Mouse (Mus musculus) liver, postnatal 0 days (tissue): Measurements from ENCODE around the gene Noxred1. TPM values are rescaled to one million over a fixed set of nuclear protein-coding genes. Genes with fewer than 3 reads are reported as not detected.

ENCODE experiments used
- ATAC-seq: fragments of 200-750 bp; cut with Nextera tagmentation; 2 replicates; pipeline ENCODE4 v1.8.0; 2017; ENCODE audit warnings: mild to moderate bottlenecking, moderate library complexity
- DNase-seq: peaks from one replicate; pipeline ENCODE4 v3.0.0-alpha.2; 2016
- H3K27ac ChIP-seq: fragments of 300-500 bp; sonication (generic); 2 replicates; pipeline ENCODE4 v1.5.1; 2014; ENCODE audit warnings: antibody characterized with exemption, moderate library complexity, mild to moderate bottlenecking, low read depth
- H3K27me3 ChIP-seq: fragments of 300-500 bp; sonication (generic); 2 replicates; pipeline ENCODE4 v1.6.1; 2014; ENCODE audit warnings: low read length, control low read depth, mixed read lengths; ENCODE audit not compliant: insufficient read depth
- H3K36me3 ChIP-seq: fragments of 300-500 bp; sonication (generic); replicated peaks from 2 replicates; pipeline ENCODE4 v1.6.1; 2014; ENCODE audit warnings: mild to moderate bottlenecking, control low read depth, low read length, moderate library complexity, mixed read lengths; ENCODE audit not compliant: insufficient read depth
- H3K4me1 ChIP-seq: fragments of 300-500 bp; sonication (generic); 2 replicates; pipeline ENCODE4 v1.6.1; 2014; ENCODE audit warnings: antibody characterized with exemption, mild to moderate bottlenecking, control low read depth; ENCODE audit not compliant: insufficient read depth
- H3K4me2 ChIP-seq: fragments of 300-500 bp; sonication (generic); 2 replicates; pipeline ENCODE4 v1.6.1; 2014; ENCODE audit warnings: low read depth, mild to moderate bottlenecking, low read length, moderate library complexity, mixed read lengths
- H3K4me3 ChIP-seq: fragments of 300-500 bp; sonication (generic); 2 replicates; pipeline ENCODE4 v1.5.1; 2014; ENCODE audit warnings: low read depth, low read length
- H3K9ac ChIP-seq: fragments of 300-500 bp; sonication (generic); replicated peaks from 2 replicates; pipeline ENCODE4 v1.6.1; 2014; ENCODE audit warnings: mild to moderate bottlenecking, moderate library complexity
- H3K9me3 ChIP-seq: fragments of 300-500 bp; sonication (generic); 2 replicates; pipeline ENCODE4 v1.6.1; 2016; ENCODE audit warnings: mild to moderate bottlenecking, control low read depth, low read length, mixed read lengths
- CTCF ChIP-seq: sonication (generic); IDR thresholded peaks from 2 replicates; pipeline ENCODE4 v1.5.1; 2016; ENCODE audit warnings: antibody characterized with exemption, low read depth
- EP300 ChIP-seq: IDR thresholded peaks from 2 replicates; pipeline ENCODE4 v1.6.1; 2016; ENCODE audit warnings: antibody characterized with exemption, low read depth, mild to moderate bottlenecking
- WGBS: fragments of 180-500 bp; shearing (Covaris S2); extraction: QIAGEN DNeasy Blood & Tissue Kit; methylation state at CpG from one replicate; pipeline ENCODE4 v1.1.7; 2014; ENCODE audit not compliant: insufficient replicate concordance; 5-methylcytosine and 5-hydroxymethylcytosine counted together
- polyA plus RNA-seq: library from polyadenylated mRNA; unstranded; fragments of >200 nt; fragmentation: Nextera tagmentation; extraction: Ambion mirVana; gene quantifications from 2 replicates; pipeline ENCODE4 v1.2.1, GENCODE M21; 2015

Noxred1 gene
- polyA plus RNA-seq, 1 experiment from 2014 or later = 0.45 TPM

DNA sequence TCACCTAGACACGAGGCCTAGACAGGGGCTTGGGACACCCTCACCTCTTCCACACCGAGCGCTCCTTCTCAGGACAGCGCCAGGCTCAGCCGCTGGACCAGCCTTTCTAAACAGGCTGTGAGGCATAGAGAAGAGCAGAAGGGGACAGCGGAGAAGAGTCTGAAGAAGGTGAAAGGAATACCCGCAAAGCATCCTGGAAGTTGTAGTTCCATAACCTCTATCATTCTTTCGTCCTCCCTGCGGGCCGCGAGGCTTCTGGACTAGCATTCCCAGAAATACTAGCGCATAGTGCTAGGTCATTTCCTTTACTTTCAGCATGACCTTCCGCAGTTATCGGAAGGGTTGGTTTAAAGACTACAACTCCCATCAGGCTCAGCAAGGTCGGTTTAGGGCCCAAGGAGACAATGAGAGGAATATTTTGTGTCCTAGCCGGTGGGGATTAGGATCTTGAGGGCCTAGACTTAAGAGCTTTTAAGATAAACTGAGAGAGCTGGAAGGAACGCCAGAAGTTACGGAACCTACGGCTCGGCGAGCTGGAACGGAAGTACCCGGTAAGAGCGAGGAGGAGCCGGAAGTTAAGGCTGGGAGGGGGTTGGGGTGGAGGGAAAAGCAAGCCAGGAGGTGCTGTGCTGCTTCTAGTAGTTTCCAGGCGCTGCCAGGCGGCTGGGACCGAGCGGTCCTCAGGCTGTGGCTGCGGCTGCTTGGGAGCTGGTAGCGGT lies 27.7 kb upstream of the Noxred1 start, which contains the start of the genes Vipas39 and Ahsa1:
Vipas39 (minus strand) TSS at position 149 of the 719 bp plus-strand sequence.
Ahsa1 (plus strand) TSS at position 372 of the 719 bp plus-strand sequence.
- Histone ChIP-seq H3K4me3 (peak within 1 kb of the TSS; percentile 82), H3K27me3 (no peaks in the 10 kb centered on the region), H3K36me3 (peaks cover 24% of the 10 kb centered on the region), H3K4me2 (peak within 1 kb of the TSS; percentile 85), H3K27ac (peak within 1 kb of the TSS; percentile 92), H3K9me3 (no peaks in the 10 kb centered on the region), H3K4me1 (no peaks in the 10 kb centered on the region), H3K9ac (peak within 1 kb of the TSS; percentile 90)
- under 1% methylated on average over 31 of the region's 31 CpGs for WGBS
- DNase-seq (peak; percentile 89), ATAC-seq (peak; percentile 97)
- TF ChIP-seq EP300 = peak; percentile 72; the same call in 1 of the 2 replicates
- peak; percentile 60 for TF ChIP-seq CTCF

DNA sequence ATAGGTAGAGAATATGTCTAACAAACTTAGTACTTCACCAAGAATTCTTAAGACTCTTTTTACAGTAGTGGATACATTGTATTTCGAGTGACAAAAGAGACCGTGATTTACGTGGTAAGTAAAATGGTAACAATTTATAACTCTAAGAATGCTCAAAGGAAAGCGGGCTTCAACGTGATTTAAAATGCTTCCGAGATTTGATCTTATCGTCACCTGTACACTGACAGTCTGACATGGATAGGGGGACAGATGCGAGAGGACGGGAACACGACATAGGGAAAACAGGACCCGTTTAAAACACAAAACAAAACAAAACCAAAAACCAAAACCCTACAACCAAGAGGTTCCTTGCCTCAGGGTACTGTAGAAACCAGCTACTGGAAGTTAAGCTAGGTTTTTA lies 26.9 kb upstream of the Noxred1 start:
- no peak for TF ChIP-seq EP300
- no peak for TF ChIP-seq CTCF
- H3K4me2 ChIP-seq = peak overlapping the region; percentile 85
- H3K27ac ChIP-seq = peak overlapping the region; percentile 55
- DNase-seq (no peak), ATAC-seq (no peak)
- H3K9ac ChIP-seq = peak overlapping the region; percentile 90
- peaks cover 17% of the 10 kb centered on the region for H3K36me3 ChIP-seq
- H3K9me3 ChIP-seq = no peaks in the 10 kb centered on the region
- H3K4me1 ChIP-seq = no peaks in the 10 kb centered on the region
- 17% methylated on average over 11 of the region's 11 CpGs for WGBS
- H3K4me3 ChIP-seq = peak overlapping the region; percentile 82
- H3K27me3 ChIP-seq = no peaks in the 10 kb centered on the region

DNA sequence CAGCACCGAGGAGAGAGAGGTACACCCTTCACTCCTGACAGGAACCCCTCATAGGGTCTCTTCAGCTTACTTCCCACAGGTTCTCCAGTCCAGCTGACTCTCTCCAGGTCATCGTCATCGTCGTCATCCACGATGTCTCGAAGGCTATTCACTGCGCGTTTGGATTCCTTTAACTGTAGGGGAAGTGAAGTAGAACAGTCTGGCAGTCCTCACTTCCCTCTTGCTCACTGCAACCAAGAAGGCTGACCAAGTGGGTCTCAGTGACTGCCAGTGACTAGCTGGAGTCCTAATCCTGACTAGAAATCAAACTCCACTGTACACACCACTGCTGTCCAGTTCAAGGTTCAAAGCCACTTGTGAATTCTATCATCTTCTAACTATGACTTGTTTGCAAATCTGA lies 22.0 kb upstream of the Noxred1 start:
- H3K9ac ChIP-seq = no peak overlapping the region
- H3K4me1 ChIP-seq = no peaks in the 10 kb centered on the region
- ATAC-seq (no peak), DNase-seq (no peak)
- H3K4me3 ChIP-seq = no peak overlapping the region
- no peak overlapping the region for H3K27ac ChIP-seq
- peaks cover 33% of the 10 kb centered on the region for H3K36me3 ChIP-seq
- 87% methylated on average over 8 of the region's 8 CpGs for WGBS
- no peak for TF ChIP-seq CTCF
- TF ChIP-seq EP300 = no peak
- no peaks in the 10 kb centered on the region for H3K9me3 ChIP-seq
- H3K4me2 ChIP-seq = no peak overlapping the region
- no peaks in the 10 kb centered on the region for H3K27me3 ChIP-seq

DNA sequence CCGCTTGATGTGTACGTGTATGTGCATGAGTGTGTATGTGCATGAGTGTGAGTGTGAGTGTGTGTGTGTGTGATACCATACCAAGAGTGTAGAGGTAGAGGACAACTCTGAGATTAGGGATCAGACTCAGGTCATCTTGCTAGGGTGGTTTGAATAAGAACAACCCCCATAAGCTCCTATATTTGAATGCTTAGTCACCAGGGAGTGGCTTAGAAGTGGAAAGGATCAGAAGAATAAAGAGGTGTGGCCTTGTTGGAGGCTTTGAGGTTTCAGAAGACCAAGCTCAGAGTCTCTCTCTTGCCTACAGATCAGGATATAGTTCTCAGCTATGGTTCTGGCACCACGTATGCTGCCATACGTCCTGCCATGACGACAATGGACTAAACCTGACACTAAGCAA lies 18.1 kb upstream of the Noxred1 start:
- 84% methylated on average over 5 of the region's 5 CpGs for WGBS
- TF ChIP-seq EP300 (no peak), CTCF (no peak)
- no peak for ATAC-seq

DNA sequence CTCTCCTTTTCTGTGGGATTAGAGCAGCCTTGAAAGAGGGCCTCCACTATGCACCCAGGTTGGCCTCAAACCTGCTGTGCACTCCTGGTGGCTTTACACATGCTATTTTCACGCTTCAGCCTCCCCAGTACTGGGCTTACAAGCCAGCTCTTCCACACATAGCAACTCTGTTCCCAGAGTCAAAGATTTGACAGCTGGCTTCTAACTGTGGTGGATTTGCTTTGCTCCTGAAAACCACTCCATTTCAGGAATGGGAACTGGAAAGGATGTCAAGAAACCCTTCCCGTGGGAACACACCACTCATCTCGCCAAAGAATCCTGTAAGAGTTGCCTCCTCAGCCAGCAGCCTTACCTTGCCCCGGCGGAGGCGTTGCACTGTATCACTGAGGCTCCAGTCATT lies 15.3 kb upstream of the Noxred1 start:
- H3K4me1 ChIP-seq = no peaks in the 10 kb centered on the region
- H3K9ac ChIP-seq = no peak overlapping the region
- H3K4me2 ChIP-seq = no peak overlapping the region
- H3K4me3 ChIP-seq = no peak overlapping the region
- TF ChIP-seq CTCF (no peak), EP300 (no peak)
- no peaks in the 10 kb centered on the region for H3K27me3 ChIP-seq
- no peak overlapping the region for H3K27ac ChIP-seq
- ATAC-seq (no peak), DNase-seq (no peak)
- H3K9me3 ChIP-seq = no peaks in the 10 kb centered on the region
- H3K36me3 ChIP-seq = peaks cover 72% of the 10 kb centered on the region
- 93% methylated on average over 6 of the region's 6 CpGs for WGBS

More for the DNA sequence above, 18.1 kb upstream of the Noxred1 start:
- no peaks in the 10 kb centered on the region for H3K9me3 ChIP-seq
- no peaks in the 10 kb centered on the region for H3K27me3 ChIP-seq
- H3K36me3 ChIP-seq = peaks cover 59% of the 10 kb centered on the region
- no peak overlapping the region for H3K9ac ChIP-seq
- no peak for DNase-seq
- H3K4me3 ChIP-seq = no peak overlapping the region
- no peak overlapping the region for H3K27ac ChIP-seq
- H3K4me1 ChIP-seq = no peaks in the 10 kb centered on the region
- no peak overlapping the region for H3K4me2 ChIP-seq

DNA sequence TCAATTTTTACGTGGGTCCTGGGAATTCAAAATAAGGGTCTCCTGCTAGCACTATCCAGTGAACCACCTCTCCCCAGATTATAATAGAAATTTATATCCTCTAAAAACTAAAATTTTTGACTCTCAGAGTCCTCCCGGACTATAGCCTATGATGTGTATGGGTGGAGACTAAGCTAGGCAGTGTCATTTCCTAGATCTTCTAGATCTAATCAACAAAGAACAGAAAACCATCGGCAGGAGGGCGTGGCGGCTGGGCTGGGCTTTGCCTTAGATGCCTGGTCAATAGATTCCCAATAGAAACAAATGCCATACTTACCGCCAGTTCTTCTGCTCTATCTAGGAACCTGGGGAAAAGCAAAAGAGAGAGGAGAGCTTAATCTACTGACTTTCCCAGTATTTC lies 11.6 kb upstream of the Noxred1 start:
- Histone ChIP-seq H3K4me2 (no peak overlapping the region), H3K9ac (no peak overlapping the region), H3K4me3 (no peak overlapping the region), H3K27me3 (no peaks in the 10 kb centered on the region), H3K27ac (no peak overlapping the region), H3K4me1 (no peaks in the 10 kb centered on the region), H3K9me3 (no peaks in the 10 kb centered on the region), H3K36me3 (peaks cover 66% of the 10 kb centered on the region)
- DNase-seq (no peak), ATAC-seq (no peak)
- TF ChIP-seq EP300 (no peak), CTCF (no peak)
- 63% methylated on average over 6 of the region's 6 CpGs for WGBS
